Mouse (Mus musculus): Measurements from ENCODE around the gene Cog7. TPM values are rescaled to one million over a fixed set of nuclear protein-coding genes. Genes with fewer than 3 reads are reported as not detected.
A peak's percentile ranks its signal among the peaks of the same experiment; 100 is the strongest.

Gene Cog7
- polyA plus RNA-seq, 1 experiment from 2014 or later, result 18.8 TPM

GRCm38 (mm10) chr7:121899311-121899710 is 82.2 kb downstream of the Cog7 start:
- H3K9me3 ChIP-seq (replicated peaks), result no peaks in the 10 kb centered on the region

DNA sequence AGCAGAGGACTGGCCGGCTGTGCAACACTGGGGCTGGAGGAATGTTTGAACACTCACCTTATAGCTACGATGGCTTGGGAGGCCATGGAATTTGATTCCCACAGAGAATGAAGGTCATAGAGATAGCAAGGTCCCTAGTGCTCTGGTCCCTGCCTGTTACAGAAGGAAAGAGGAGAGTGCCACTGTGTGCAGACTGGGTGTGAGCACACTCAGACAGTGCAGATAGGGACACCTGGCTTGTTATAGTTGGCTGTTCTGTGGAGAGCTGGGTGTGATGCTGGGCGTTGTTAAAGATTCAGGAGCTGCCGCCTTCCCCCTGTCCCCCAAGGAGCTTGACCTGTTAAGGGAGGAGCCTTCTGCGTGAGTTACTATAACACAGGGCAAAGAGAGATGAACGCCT is 84.8 kb downstream of the Cog7 start:
- Histone ChIP-seq H3K4me3 (no peak overlapping the region), H3K4me2 (no peak overlapping the region), H3K36me3 (no peaks in the 10 kb centered on the region), H3K27ac (ENCODE audit: poor library complexity, severe bottlenecking) (no peak overlapping the region), H3K9me3 (replicated peaks) (no peaks in the 10 kb centered on the region), H3K4me1 (replicated peaks) (peaks cover 8% of the 10 kb centered on the region), H3K9ac (no peak overlapping the region), H3K27me3 (replicated peaks) (peaks cover 16% of the 10 kb centered on the region)
- WGBS, result 43% methylated on average over 6 of the region's 6 CpGs
- ATAC-seq (ENCODE audit: insufficient number of reproducible peaks, low FRiP score), result no peak

More at GRCm38 (mm10) chr7:121899311-121899710, 82.2 kb downstream of the Cog7 start:
- Histone ChIP-seq H3K27me3 (replicated peaks) (peaks cover 16% of the 10 kb centered on the region), H3K4me3 (no peak overlapping the region), H3K27ac (ENCODE audit: poor library complexity, severe bottlenecking) (no peak overlapping the region), H3K36me3 (no peaks in the 10 kb centered on the region), H3K4me1 (replicated peaks) (peaks cover 28% of the 10 kb centered on the region), H3K4me2 (peak overlapping the region; percentile 6; the same call in 1 of the 2 replicates), H3K9ac (no peak overlapping the region)
- no peak for ATAC-seq (ENCODE audit: insufficient number of reproducible peaks, low FRiP score)
- WGBS, result 13% methylated on average over 14 of the region's 14 CpGs

- Histone ChIP-seq H3K27ac (ENCODE audit: poor library complexity, severe bottlenecking) (no peak overlapping the region), H3K9me3 (replicated peaks) (no peaks in the 10 kb centered on the region), H3K4me1 (replicated peaks) (no peaks in the 10 kb centered on the region), H3K27me3 (replicated peaks) (no peaks in the 10 kb centered on the region), H3K9ac (no peak overlapping the region), H3K36me3 (no peaks in the 10 kb centered on the region), H3K4me2 (no peak overlapping the region), H3K4me3 (no peak overlapping the region)
- 82% methylated on average over 13 of the region's 13 CpGs for WGBS
- no peak for ATAC-seq (ENCODE audit: insufficient number of reproducible peaks, low FRiP score)
These were observed 90.7 kb downstream of the Cog7 start for GRCm38 (mm10) chr7:121890636-121891360.

DNA sequence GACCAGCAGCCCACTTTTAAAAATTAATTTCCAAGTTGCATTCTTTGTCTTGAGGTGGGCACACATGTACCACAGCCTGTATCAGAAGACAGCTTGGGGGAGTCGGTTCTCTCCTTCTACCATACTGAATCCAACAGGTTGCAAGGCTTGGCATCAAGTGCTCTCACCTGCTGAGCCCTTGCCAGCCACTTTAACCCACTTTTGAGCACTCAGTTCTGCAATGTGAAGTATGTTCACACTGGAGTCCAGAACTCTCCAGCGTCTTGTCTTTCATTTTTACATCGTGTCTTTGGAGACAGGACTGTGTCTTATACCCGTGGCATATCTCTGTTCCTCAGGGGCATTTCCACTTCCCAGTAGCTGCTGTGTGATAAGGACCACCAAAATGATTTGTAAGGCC is 101.3 kb downstream of the Cog7 start:
- H3K9ac ChIP-seq, result no peak overlapping the region
- no peak for ATAC-seq (ENCODE audit: insufficient number of reproducible peaks, low FRiP score)
- H3K4me1 ChIP-seq (replicated peaks), result no peaks in the 10 kb centered on the region
- no peak overlapping the region for H3K4me2 ChIP-seq
- no peaks in the 10 kb centered on the region for H3K36me3 ChIP-seq
- no peaks in the 10 kb centered on the region for H3K27me3 ChIP-seq (replicated peaks)
- no peak overlapping the region for H3K27ac ChIP-seq (ENCODE audit: poor library complexity, severe bottlenecking)
- H3K9me3 ChIP-seq (replicated peaks), result no peaks in the 10 kb centered on the region
- 59% methylated on average over 4 of the region's 4 CpGs for WGBS
- no peak overlapping the region for H3K4me3 ChIP-seq

GRCm38 (mm10) chr7:121874784-121875183 is 106.7 kb downstream of the Cog7 start:
- Histone ChIP-seq H3K9ac (no peak overlapping the region), H3K9me3 (replicated peaks) (no peaks in the 10 kb centered on the region), H3K4me1 (replicated peaks) (no peaks in the 10 kb centered on the region), H3K27ac (ENCODE audit: poor library complexity, severe bottlenecking) (no peak overlapping the region), H3K4me3 (no peak overlapping the region), H3K4me2 (no peak overlapping the region), H3K27me3 (replicated peaks) (no peaks in the 10 kb centered on the region), H3K36me3 (no peaks in the 10 kb centered on the region)
- ATAC-seq (ENCODE audit: insufficient number of reproducible peaks, low FRiP score), result no peak
- 83% methylated on average over 7 of the region's 7 CpGs for WGBS

- no peak overlapping the region for H3K9ac ChIP-seq
- H3K9me3 ChIP-seq (replicated peaks), result no peaks in the 10 kb centered on the region
- no peak overlapping the region for H3K4me2 ChIP-seq
- H3K4me3 ChIP-seq, result no peak overlapping the region
- ATAC-seq (ENCODE audit: insufficient number of reproducible peaks, low FRiP score), result no peak
- WGBS, result 30% methylated on average over 3 of the region's 3 CpGs
- H3K27me3 ChIP-seq (replicated peaks), result no peaks in the 10 kb centered on the region
- no peak overlapping the region for H3K27ac ChIP-seq (ENCODE audit: poor library complexity, severe bottlenecking)
- no peaks in the 10 kb centered on the region for H3K36me3 ChIP-seq
- no peaks in the 10 kb centered on the region for H3K4me1 ChIP-seq (replicated peaks)
These were observed 107.5 kb downstream of the Cog7 start for GRCm38 (mm10) chr7:121873998-121874397.

DNA sequence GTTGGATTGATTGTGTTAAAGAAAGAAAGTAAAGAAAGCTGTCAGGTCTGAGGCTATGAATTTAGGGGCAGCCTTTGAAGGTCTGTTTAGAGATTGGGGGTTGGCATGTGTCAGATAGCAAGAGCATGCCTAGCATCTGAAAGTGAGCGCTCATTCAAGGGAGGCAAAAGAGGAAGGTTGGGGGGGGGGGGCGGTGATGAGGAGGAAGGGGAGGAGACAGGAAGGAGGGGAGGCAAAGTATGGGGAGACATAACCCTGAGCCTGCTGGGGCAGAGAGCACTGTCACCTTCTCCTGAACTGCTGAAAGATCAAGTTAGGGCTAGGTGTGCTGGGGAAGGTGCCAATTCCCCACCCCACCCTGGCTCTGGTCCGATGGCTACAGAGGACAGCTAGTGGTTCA is 109.9 kb downstream of the Cog7 start:
- H3K27me3 ChIP-seq (replicated peaks), result peaks cover 12% of the 10 kb centered on the region
- no peaks in the 10 kb centered on the region for H3K36me3 ChIP-seq
- no peak for ATAC-seq (ENCODE audit: insufficient number of reproducible peaks, low FRiP score)
- no peak overlapping the region for H3K9ac ChIP-seq
- H3K4me2 ChIP-seq, result no peak overlapping the region
- H3K4me1 ChIP-seq (replicated peaks), result no peaks in the 10 kb centered on the region
- H3K9me3 ChIP-seq (replicated peaks), result no peaks in the 10 kb centered on the region
- H3K4me3 ChIP-seq, result no peak overlapping the region
- H3K27ac ChIP-seq (ENCODE audit: poor library complexity, severe bottlenecking), result no peak overlapping the region
- 54% methylated on average over 2 of the region's 3 CpGs for WGBS

DNA sequence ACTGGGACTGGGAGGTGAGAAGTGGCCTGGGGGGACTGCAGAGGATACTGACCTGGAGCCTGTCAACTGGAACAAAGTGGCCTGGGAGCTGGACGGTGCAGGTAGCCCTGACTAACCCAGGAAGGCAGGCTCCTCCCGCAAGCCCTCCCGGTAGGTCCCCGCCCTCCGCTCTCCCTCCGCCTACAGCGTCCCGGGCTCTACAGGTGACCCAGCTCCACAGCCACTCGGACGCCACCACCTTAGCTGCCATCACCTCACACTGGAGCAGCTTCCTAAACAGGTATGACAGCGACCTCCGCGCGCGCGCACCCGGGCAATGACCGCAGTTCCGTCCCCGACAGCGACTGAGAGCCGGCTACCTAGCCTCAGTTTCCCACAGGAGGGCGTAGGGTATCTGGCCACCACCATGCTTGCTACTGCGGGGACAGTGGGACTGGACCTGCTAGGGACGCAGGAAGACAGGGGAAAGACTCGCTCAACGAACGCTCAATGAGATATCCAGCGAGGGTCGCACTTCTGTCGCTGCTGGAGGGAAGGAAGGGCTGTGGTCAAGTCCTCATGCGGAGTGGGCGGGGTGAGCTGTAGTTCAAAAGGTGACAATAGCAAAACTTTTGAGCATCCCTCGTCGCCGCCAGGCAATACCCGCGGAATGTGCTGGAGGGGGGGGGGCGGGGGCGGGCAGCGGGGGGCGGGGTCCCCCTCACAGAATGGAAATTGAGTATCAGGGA is 116.5 kb downstream of the Cog7 start, which contains the start of gene Scnn1b:
Gene Scnn1b (plus strand): TSS at position 181 of the 728 bp plus-strand sequence.
- Histone ChIP-seq H3K4me1 (replicated peaks) (peaks cover 7% of the 10 kb centered on the region), H3K27me3 (replicated peaks) (peaks cover 53% of the 10 kb centered on the region), H3K9ac (peak within 1 kb of the TSS; percentile 40; the same call in 1 of the 2 replicates), H3K36me3 (no peaks in the 10 kb centered on the region), H3K9me3 (replicated peaks) (no peaks in the 10 kb centered on the region), H3K27ac (ENCODE audit: poor library complexity, severe bottlenecking) (no peak within 1 kb of the TSS), H3K4me2 (peak within 1 kb of the TSS; percentile 74), H3K4me3 (peak within 1 kb of the TSS; percentile 38)
- no peak for ATAC-seq (ENCODE audit: insufficient number of reproducible peaks, low FRiP score)
- WGBS, result 3% methylated on average over 35 of the region's 42 CpGs

GRCm38 (mm10) chr7:121858939-121859338 is 122.6 kb downstream of the Cog7 start:
- no peak overlapping the region for H3K4me3 ChIP-seq
- ATAC-seq (ENCODE audit: insufficient number of reproducible peaks, low FRiP score), result no peak
- H3K9me3 ChIP-seq (replicated peaks), result no peaks in the 10 kb centered on the region
- no peak overlapping the region for H3K4me2 ChIP-seq
- H3K9ac ChIP-seq, result no peak overlapping the region
- H3K4me1 ChIP-seq (replicated peaks), result no peaks in the 10 kb centered on the region
- WGBS, result 75% methylated on average over 8 of the region's 8 CpGs
- no peak overlapping the region for H3K27ac ChIP-seq (ENCODE audit: poor library complexity, severe bottlenecking)
- no peaks in the 10 kb centered on the region for H3K36me3 ChIP-seq
- peaks cover 14% of the 10 kb centered on the region for H3K27me3 ChIP-seq (replicated peaks)

GRCm38 (mm10) chr7:121857177-121857884 is 124.2 kb downstream of the Cog7 start:
- 0 out of 2 replicates have a peak, but pooled peaks cover 3% of the 10 kb centered on the region for H3K27me3 ChIP-seq (replicated peaks)
- H3K4me3 ChIP-seq, result no peak overlapping the region
- WGBS, result 61% methylated on average over 11 of the region's 11 CpGs
- ATAC-seq (ENCODE audit: insufficient number of reproducible peaks, low FRiP score), result no peak
- H3K9ac ChIP-seq, result no peak overlapping the region
- no peaks in the 10 kb centered on the region for H3K36me3 ChIP-seq
- no peak overlapping the region for H3K27ac ChIP-seq (ENCODE audit: poor library complexity, severe bottlenecking)
- H3K4me2 ChIP-seq, result no peak overlapping the region
- H3K9me3 ChIP-seq (replicated peaks), result no peaks in the 10 kb centered on the region
- no peaks in the 10 kb centered on the region for H3K4me1 ChIP-seq (replicated peaks)

DNA sequence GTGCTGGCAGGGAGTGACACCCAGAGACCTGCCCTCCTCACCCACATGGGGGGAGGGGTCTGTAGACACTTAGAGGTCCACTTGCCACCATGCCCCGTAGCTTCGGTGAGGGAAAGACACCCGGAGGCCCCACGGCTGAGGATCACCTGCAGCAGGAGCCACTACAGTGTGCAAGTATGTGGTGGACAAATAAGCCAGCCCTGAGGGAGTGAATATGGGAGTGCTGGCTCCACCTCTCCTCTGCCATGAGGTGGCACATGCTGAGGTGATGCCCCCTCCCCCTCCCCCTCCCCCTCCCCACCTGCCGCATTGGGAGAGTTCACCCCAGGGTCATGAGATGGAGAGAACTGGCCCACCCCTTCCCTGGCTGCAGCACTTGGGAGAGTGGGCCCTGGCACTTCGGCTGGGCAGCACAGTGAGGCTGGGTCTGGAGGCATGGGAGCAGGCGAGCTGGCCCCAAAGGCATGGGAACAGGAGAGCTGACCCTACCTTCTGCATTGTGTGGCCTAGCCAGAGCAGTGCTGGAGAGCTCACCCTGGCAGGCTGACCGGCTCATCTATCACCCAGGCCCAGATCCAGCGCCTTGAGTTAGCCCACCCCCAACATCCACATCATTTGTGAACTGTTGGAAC is 132.9 kb downstream of the Cog7 start:
- 67% methylated on average over 9 of the region's 9 CpGs for WGBS

More for the DNA sequence above, 132.9 kb downstream of the Cog7 start:
- H3K27me3 ChIP-seq (replicated peaks), result no peaks in the 10 kb centered on the region
- peak; percentile 42; the same call in 1 of the 2 replicates for ATAC-seq (ENCODE audit: insufficient number of reproducible peaks, low FRiP score)
- H3K4me2 ChIP-seq, result no peak overlapping the region
- H3K4me1 ChIP-seq (replicated peaks), result no peaks in the 10 kb centered on the region
- H3K9ac ChIP-seq, result no peak overlapping the region
- no peak overlapping the region for H3K4me3 ChIP-seq
- no peaks in the 10 kb centered on the region for H3K36me3 ChIP-seq
- H3K27ac ChIP-seq (ENCODE audit: poor library complexity, severe bottlenecking), result no peak overlapping the region
- H3K9me3 ChIP-seq (replicated peaks), result no peaks in the 10 kb centered on the region
